Mouse (Mus musculus) brain, embryonic 14.5 days (tissue): ENCODE results near the gene Ets1.

Experiments
- CTCF ChIP-seq: fragments of 200-500 bp; IDR thresholded peaks from 2 replicates; pipeline ENCODE4 v1.5.1; 2012; ENCODE audit warnings: inconsistent platforms, mild to moderate bottlenecking, moderate library complexity, borderline replicate concordance; ENCODE audit not compliant: insufficient read depth, insufficient read length; ENCODE audit errors: extremely low read depth
- POLR2A ChIP-seq: fragments of 200-500 bp; IDR thresholded peaks from 2 replicates; pipeline ENCODE4 v1.6.1; 2012; ENCODE audit warnings: mild to moderate bottlenecking, inconsistent platforms, borderline replicate concordance; ENCODE audit not compliant: poor library complexity, insufficient read depth, insufficient read length, severe bottlenecking; ENCODE audit errors: extremely low read depth

DNA sequence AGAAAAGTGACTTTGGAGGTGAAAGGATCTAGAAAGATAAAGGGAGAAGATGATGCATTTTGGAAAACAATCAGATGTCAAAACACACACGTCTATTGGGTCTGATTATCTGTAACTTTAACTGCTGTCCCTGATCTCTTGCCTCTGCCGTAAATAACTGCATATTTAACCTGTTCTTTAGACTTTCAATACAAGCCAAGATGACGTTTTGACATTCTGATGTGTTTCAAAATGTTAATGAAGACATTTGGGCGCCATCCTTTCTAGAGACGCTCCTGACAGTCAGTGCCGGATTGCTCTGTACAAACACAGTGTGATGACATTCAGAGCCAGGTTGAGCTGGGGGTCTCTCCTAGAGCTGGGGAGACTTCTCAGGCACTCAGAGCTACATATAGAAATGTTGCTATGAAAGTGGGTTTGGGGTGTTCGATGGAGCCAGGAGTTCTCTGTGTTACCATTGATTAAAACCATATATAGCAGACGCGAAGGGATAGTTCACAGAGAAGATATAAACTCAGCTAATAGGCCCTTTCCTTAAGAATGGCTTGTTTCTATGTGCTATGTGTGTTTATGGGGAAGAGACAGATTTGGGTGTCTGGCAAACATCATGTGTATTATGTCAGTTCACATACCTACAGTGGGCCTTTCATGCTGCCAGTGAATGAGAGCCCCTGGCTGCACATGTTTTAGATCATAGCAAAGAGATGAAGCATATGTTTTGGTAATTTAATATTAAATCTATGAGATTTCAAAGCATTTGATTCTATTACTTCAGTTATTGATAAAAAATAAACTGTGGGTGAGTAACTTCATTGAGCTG, 61.5 kb downstream of the Ets1 start:
- TF ChIP-seq POLR2A = no peak
- no peak for TF ChIP-seq CTCF
